Mouse (Mus musculus): ENCODE data around the gene Ero1lb.
A peak's percentile ranks its signal among the peaks of the same experiment; 100 is the strongest.

GRCm38 (mm10) chr13:12589003-12589402, 23.3 kb downstream of the Ero1lb start:
- TF ChIP-seq POLR2A (IDR thresholded peaks at IDR 0.05; ENCODE audit: borderline replicate concordance, insufficient read depth, low read length) (no peak), CTCF (IDR thresholded peaks at IDR 0.05; ENCODE audit: borderline replicate concordance, insufficient read depth, low read depth, low read length) (peak; percentile 44; the same call in 1 of the 2 replicates)

Data from cerebellum, adult 2 months (tissue).